Mouse (Mus musculus) MEL (cell line): ENCODE results near the gene Tmed8. TPM values are rescaled to one million over a fixed set of nuclear protein-coding genes. Genes with fewer than 3 reads are reported as not detected.

Source experiments
- DNase-seq: peaks from one replicate; pipeline ENCODE4 v3.0.0; 2011; ENCODE audit warnings: low read depth, low spot score
- H3K27ac ChIP-seq: 2 replicates; pipeline ENCODE4 v1.5.1; 2012; ENCODE audit warnings: low read depth, mild to moderate bottlenecking, control low read depth, low read length, moderate library complexity; ENCODE audit not compliant: control insufficient read depth
- H3K27me3 ChIP-seq, 2 experiments: fragments of 150-350 bp in 1 of 2; sonication (generic) in 1 of 2; 2 replicates each; pipeline ENCODE4 v1.6.1; 2012; ENCODE audit warnings: low read length in 2 of 2, mild to moderate bottlenecking in 2 of 2, improper control_type of control experiment in 1 of 2, moderate library complexity in 1 of 2; ENCODE audit not compliant: insufficient read depth in 2 of 2, control insufficient read depth in 1 of 2
- H3K36me3 ChIP-seq, 2 experiments: 2 replicates each; pipeline ENCODE4 v1.6.1; 2012 to 2014; ENCODE audit warnings: low read length in 2 of 2, improper control_type of control experiment in 1 of 2, inconsistent platforms in 1 of 2, mild to moderate bottlenecking in 1 of 2; ENCODE audit not compliant: insufficient read depth in 2 of 2, control insufficient read depth in 1 of 2
- H3K4me1 ChIP-seq, 2 experiments: fragments of 150-350 bp in 1 of 2; sonication (generic) in 1 of 2; 2 replicates each; pipeline ENCODE4 v1.6.1; 2012; ENCODE audit warnings: low read length in 2 of 2, improper control_type of control experiment in 1 of 2, mild to moderate bottlenecking in 1 of 2; ENCODE audit not compliant: insufficient read depth in 2 of 2, control insufficient read depth in 1 of 2
- H3K4me3 ChIP-seq, 2 experiments: fragments of 150-350 bp in 1 of 2; sonication (generic) in 1 of 2; 2 replicates each; pipeline ENCODE4 v1.5.1; 2012; ENCODE audit warnings: low read depth in 2 of 2, low read length in 2 of 2, mild to moderate bottlenecking in 2 of 2, moderate library complexity in 2 of 2, control low read depth in 1 of 2, improper control_type of control experiment in 1 of 2; ENCODE audit not compliant: control insufficient read depth in 1 of 2, insufficient read depth in 1 of 2
- H3K79me2 ChIP-seq: 2 replicates; pipeline ENCODE4 v1.6.1; 2012; ENCODE audit warnings: mild to moderate bottlenecking, low read length, moderate library complexity; ENCODE audit not compliant: control insufficient read depth, poor library complexity, insufficient read depth
- H3K9ac ChIP-seq: 2 replicates; pipeline ENCODE4 v1.6.1; 2012; ENCODE audit warnings: low read depth, mild to moderate bottlenecking, control low read depth, low read length, moderate library complexity; ENCODE audit not compliant: control insufficient read depth, poor library complexity, severe bottlenecking
- H3K9me3 ChIP-seq: fragments of 150-350 bp; sonication (generic); replicated peaks from 2 replicates; pipeline ENCODE4 v1.6.1; 2012; ENCODE audit warnings: mild to moderate bottlenecking, low read length, improper control_type of control experiment, moderate library complexity; ENCODE audit not compliant: insufficient read depth
- CTCF ChIP-seq, 3 experiments: IDR thresholded peaks in 2 of 3; conservative IDR thresholded peaks in 1 of 3; 2 replicates each; pipeline ENCODE4 v1.5.1; 2011 to 2012; ENCODE audit warnings: low read length in 3 of 3, low read depth in 2 of 3, mild to moderate bottlenecking in 2 of 3, improper control_type of control experiment in 1 of 3, inconsistent platforms in 1 of 3, mixed read lengths in 1 of 3, moderate library complexity in 1 of 3; ENCODE audit not compliant: control insufficient read depth in 1 of 3, insufficient read depth in 1 of 3, poor library complexity in 1 of 3, severe bottlenecking in 1 of 3
- E2F4 ChIP-seq: IDR thresholded peaks from 2 replicates; pipeline ENCODE4 v1.6.1; 2011; ENCODE audit warnings: low read depth, low read length, improper control_type of control experiment, borderline replicate concordance
- GATA1 ChIP-seq: IDR thresholded peaks from 2 replicates; pipeline ENCODE4 v1.6.1; 2011; ENCODE audit warnings: low read depth, low read length, improper control_type of control experiment
- HCFC1 ChIP-seq: IDR thresholded peaks from 2 replicates; pipeline ENCODE4 v1.6.1; 2012; ENCODE audit warnings: low read depth, mild to moderate bottlenecking, inconsistent platforms, low read length, improper control_type of control experiment, moderate library complexity
- JUND ChIP-seq: IDR thresholded peaks from 2 replicates; pipeline ENCODE4 v1.6.1; 2011; ENCODE audit warnings: low read depth, mild to moderate bottlenecking, improper control_type of control experiment, low read length
- MXI1 ChIP-seq: IDR thresholded peaks from 2 replicates; pipeline ENCODE4 v1.6.1; 2011; ENCODE audit warnings: mild to moderate bottlenecking, low read depth, low read length, improper control_type of control experiment
- MYC ChIP-seq: IDR thresholded peaks from 2 replicates; pipeline ENCODE4 v1.6.1; 2011; ENCODE audit warnings: low read depth, mild to moderate bottlenecking, low read length, improper control_type of control experiment, moderate library complexity
- RCOR1 ChIP-seq: IDR thresholded peaks from 2 replicates; pipeline ENCODE4 v1.6.1; 2012; ENCODE audit warnings: low read depth, mild to moderate bottlenecking, inconsistent platforms, low read length, improper control_type of control experiment
- SMC3 ChIP-seq: IDR thresholded peaks from 2 replicates; pipeline ENCODE4 v1.6.1; 2011; ENCODE audit warnings: low read depth, low read length, improper control_type of control experiment
- TAL1 ChIP-seq: IDR thresholded peaks from 2 replicates; pipeline ENCODE4 v1.6.1; 2012; ENCODE audit warnings: mild to moderate bottlenecking, inconsistent platforms, low read length, moderate library complexity, mixed read lengths
- USF2 ChIP-seq, 2 experiments: IDR thresholded peaks; 2 replicates each; pipeline ENCODE4 v1.6.1; 2011 to 2012; ENCODE audit warnings: improper control_type of control experiment in 2 of 2, low read length in 2 of 2, borderline replicate concordance in 1 of 2, inconsistent platforms in 1 of 2, low read depth in 1 of 2, mild to moderate bottlenecking in 1 of 2; ENCODE audit not compliant: insufficient read depth in 1 of 2
- polyA plus RNA-seq, 2 experiments: library from polyadenylated mRNA; stranded (reverse) in 1 of 2; unstranded in 1 of 2; fragments of >175 nt in 1 of 2; fragments of >200 nt in 1 of 2; gene quantifications; 2 replicates each; pipeline versions ENCODE4 v1.2.1 to v1.2.4; 2012; ENCODE audit warnings: low replicate concordance in 2 of 2, low read depth in 1 of 2; ENCODE audit not compliant: insufficient read length in 2 of 2, insufficient read depth in 1 of 2, missing spikeins in 1 of 2
- total RNA-seq: library from RNA; depleted of rRNA; stranded (reverse); fragments of 300-350 nt; gene quantifications from 2 replicates; pipeline ENCODE4 v1.2.3, GENCODE M21; 2012

The Tmed8 gene
- total and polyA plus RNA-seq, 3 experiments: 5.0 to 6.9 TPM; not detected in 1

DNA sequence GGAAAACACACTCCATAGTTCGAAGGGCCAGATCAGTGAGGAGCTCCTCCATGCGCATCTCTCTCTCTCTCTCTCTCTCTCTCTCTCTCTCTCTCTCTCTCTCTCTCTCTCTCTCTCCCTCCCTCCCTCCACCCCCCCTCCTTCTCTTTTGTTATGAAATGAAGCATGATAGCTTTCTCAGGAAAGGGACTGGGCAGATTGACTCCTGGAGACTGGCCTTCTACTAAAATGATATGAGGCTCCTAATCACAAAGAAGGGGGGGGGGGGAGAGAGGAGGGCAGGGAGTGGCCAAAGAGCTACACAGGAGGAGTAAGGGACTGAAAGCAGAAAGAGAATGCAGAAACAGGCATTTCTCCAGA, 61.9 kb downstream of the Tmed8 start:
- Histone ChIP-seq H3K36me3 (peaks cover 0 to 12% of the 10 kb centered on the region in 2 experiments; a peak in 2 of 4 replicates), H3K4me3 (no peak overlapping the region), H3K27me3 (no peaks in the 10 kb centered on the region), H3K9ac (no peak overlapping the region), H3K27ac (no peak overlapping the region), H3K79me2 (peaks cover 2% of the 10 kb centered on the region; the same call in 1 of the 2 replicates), H3K9me3 (no peaks in the 10 kb centered on the region), H3K4me1 (peaks cover 7 to 9% of the 10 kb centered on the region in 2 experiments)
- TF ChIP-seq SMC3 (no peak), HCFC1 (no peak)
- no peak for DNase-seq

DNA sequence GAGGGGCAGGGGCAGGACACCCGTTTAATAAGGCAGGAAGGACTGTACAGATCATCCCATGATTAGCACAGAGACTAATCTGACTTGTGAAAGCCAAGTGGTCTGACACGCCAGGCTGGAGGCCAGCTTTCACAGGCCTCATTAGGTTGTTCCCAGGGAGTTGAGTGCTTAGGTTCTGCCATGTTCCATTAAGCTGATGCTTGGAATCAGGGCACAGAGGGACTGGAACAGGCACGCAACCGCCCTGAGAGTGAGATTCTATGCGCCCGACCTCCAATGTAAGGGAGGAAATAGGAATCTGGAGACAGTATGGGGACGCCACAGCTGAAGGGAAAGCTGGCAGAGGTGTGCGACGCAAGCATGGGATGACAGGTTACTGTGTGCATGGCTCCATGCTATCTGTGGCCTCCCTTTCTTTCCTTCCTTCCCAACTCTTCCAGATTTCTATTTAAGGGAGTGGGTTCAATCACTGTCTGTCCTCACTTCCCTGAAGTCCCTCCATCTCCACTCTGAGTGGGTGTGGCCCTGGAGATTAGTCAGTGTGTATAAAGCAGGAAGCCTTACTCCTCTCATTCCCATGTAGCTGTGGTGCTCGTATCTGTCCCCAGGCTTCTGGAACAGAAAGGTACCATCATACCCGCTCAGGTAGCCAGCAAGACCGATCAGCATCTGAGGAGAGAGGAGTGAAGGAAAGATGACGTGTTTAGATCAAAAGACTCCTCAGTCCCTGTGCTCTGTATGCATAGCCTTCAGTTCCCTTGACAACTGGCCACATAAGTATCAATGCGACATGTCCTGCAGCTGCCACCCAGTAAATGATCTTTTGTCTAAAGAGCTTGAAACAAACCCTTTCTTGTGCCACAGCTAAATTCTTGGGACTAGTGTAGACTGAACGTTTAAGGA, 62.6 kb downstream of the Tmed8 start:
- DNase-seq: no peak
- Histone ChIP-seq H3K27me3 (no peaks in the 10 kb centered on the region), H3K79me2 (peaks cover 2% of the 10 kb centered on the region; the same call in 1 of the 2 replicates), H3K36me3 (peaks cover 0 to 12% of the 10 kb centered on the region in 2 experiments; a peak in 2 of 4 replicates), H3K9ac (no peak overlapping the region), H3K27ac (no peak overlapping the region), H3K4me1 (peaks cover 9% of the 10 kb centered on the region in 2 experiments), H3K9me3 (no peaks in the 10 kb centered on the region), H3K4me3 (no peak overlapping the region)
- TF ChIP-seq MXI1 (no peak), CTCF (IDR thresholded peaks at IDR 0.05 in 2 of 3, conservative IDR thresholded peaks at IDR 0.05 in 1 of 3; ENCODE audit: control insufficient read depth in 1 of 3, insufficient read depth in 1 of 3, low read depth in 2 of 3, low read length in 3 of 3, poor library complexity in 1 of 3, severe bottlenecking in 1 of 3) (no peak), RCOR1 (no peak), TAL1 (no peak), USF2 (IDR thresholded peaks at IDR 0.05; ENCODE audit: borderline replicate concordance in 1 of 2, insufficient read depth in 1 of 2, low read depth in 1 of 2, low read length in 2 of 2) (no peak)

DNA sequence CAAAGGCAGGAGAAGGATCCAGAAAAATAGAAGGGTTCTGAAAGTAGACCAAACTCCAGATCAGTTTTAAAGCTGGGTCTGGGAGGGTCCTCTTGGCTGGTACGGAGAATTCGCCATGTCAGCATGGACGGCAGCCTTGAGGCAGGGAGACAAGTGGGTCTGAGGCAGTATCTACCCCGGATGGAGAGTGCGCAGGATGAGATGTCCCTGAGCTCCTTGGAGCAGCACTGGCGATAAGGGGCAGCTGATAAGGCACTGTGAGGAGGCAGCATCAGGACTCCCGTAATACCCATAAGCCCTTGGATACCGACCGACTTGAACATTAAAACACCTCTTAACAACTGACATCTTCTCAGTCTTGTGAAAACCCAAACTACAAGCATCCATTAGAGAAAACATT, 67.5 kb downstream of the Tmed8 start:
- TF ChIP-seq JUND: no peak
- TF ChIP-seq GATA1: peak; percentile 5; the same call in 1 of the 2 replicates
- no peak for TF ChIP-seq MYC
- TF ChIP-seq E2F4: no peak
- Histone ChIP-seq H3K27ac (no peak overlapping the region), H3K79me2 (no peaks in the 10 kb centered on the region), H3K9ac (no peak overlapping the region), H3K4me1 (peaks cover 2 to 10% of the 10 kb centered on the region in 2 experiments; a peak in 3 of 4 replicates), H3K4me3 (no peak overlapping the region), H3K27me3 (no peaks in the 10 kb centered on the region), H3K36me3 (peaks cover 0 to 9% of the 10 kb centered on the region in 2 experiments; a peak in 2 of 4 replicates), H3K9me3 (no peaks in the 10 kb centered on the region)
- DNase-seq: no peak
